Mouse (Mus musculus) bone marrow, adult 2 months (tissue): ENCODE measurements at regions not wholly inside any gene's neighbourhood (a gene's known extent, or its start where the extent isn't known, plus 50 kb on each side); places are given as distances from the start of the nearest gene placed in this dataset.

ENCODE experiments used
- CTCF ChIP-seq: fragments of 200-500 bp; IDR thresholded peaks from 2 replicates; pipeline ENCODE4 v1.5.1; 2011; ENCODE audit warnings: low read length, control low read depth; ENCODE audit not compliant: control insufficient read depth, insufficient read depth
- POLR2A ChIP-seq: fragments of 200-500 bp; IDR thresholded peaks from 2 replicates; pipeline ENCODE4 v1.6.1; 2011; ENCODE audit warnings: low read depth, mild to moderate bottlenecking, control low read depth, low read length, borderline replicate concordance; ENCODE audit not compliant: control insufficient read depth

- no peak for TF ChIP-seq CTCF
- no peak for TF ChIP-seq POLR2A
These were observed 122.5 kb upstream of the Runx1 start for GRCm38 (mm10) chr16:92948494-92948893.
